Mouse (Mus musculus) C2C12 (cell line): ENCODE measurements around the gene Prickle4. TPM values are rescaled to one million over a fixed set of nuclear protein-coding genes. Genes with fewer than 3 reads are reported as not detected.
A peak's percentile ranks its signal among the peaks of the same experiment; 100 is the strongest.

Experiments used
- H3K27me3 ChIP-seq: one replicate; pipeline ENCODE4 v1.6.1; 2011; ENCODE audit not compliant: control insufficient read depth, insufficient read depth, insufficient read length
- H3K36me3 ChIP-seq: one replicate; pipeline ENCODE4 v1.6.1; 2011; ENCODE audit not compliant: control insufficient read depth, insufficient read depth
- H3K4me3 ChIP-seq: one replicate; pipeline ENCODE4 v1.5.1; 2011; ENCODE audit warnings: mild to moderate bottlenecking, control low read depth; ENCODE audit not compliant: poor library complexity, insufficient read depth, severe bottlenecking
- H3K79me2 ChIP-seq: one replicate; pipeline ENCODE4 v1.6.1; 2011; ENCODE audit not compliant: control insufficient read depth, insufficient read depth
- H3K79me3 ChIP-seq: one replicate; pipeline ENCODE4 v1.6.1; 2011; ENCODE audit warnings: low read depth, control low read depth
- H3ac ChIP-seq: one replicate; pipeline ENCODE3; 2011; ENCODE audit warnings: low read depth; ENCODE audit not compliant: control insufficient read depth, insufficient read length
- CEBPB ChIP-seq: IDR thresholded peaks from one replicate; pipeline ENCODE4 v1.6.1; 2011; ENCODE audit warnings: low read depth, mild to moderate bottlenecking, control low read depth, moderate library complexity
- CTCF ChIP-seq: IDR thresholded peaks from one replicate; pipeline ENCODE4 v1.5.1; 2011; ENCODE audit not compliant: control insufficient read depth, insufficient read depth, insufficient read length
- FOSL1 ChIP-seq: IDR thresholded peaks from one replicate; pipeline ENCODE4 v1.8.0; 2011; ENCODE audit warnings: mild to moderate bottlenecking, low read length; ENCODE audit not compliant: poor library complexity, insufficient read depth, severe bottlenecking
- MAX ChIP-seq: IDR thresholded peaks from one replicate; pipeline ENCODE4 v1.6.1; 2011; ENCODE audit warnings: mild to moderate bottlenecking, control low read depth
- MYOD1 ChIP-seq: IDR thresholded peaks from one replicate; pipeline ENCODE4 v1.6.1; 2011; ENCODE audit warnings: low read depth; ENCODE audit not compliant: control insufficient read depth, insufficient read length
- MYOG ChIP-seq: IDR thresholded peaks from one replicate; pipeline ENCODE4 v1.6.1; 2011; ENCODE audit not compliant: control insufficient read depth, insufficient read length; ENCODE audit errors: extremely low read depth
- USF1 ChIP-seq: IDR thresholded peaks from one replicate; pipeline ENCODE4 v1.6.1; 2011; ENCODE audit warnings: low read depth, mild to moderate bottlenecking, control low read depth, moderate library complexity
- polyA plus RNA-seq: library from polyadenylated mRNA; unstranded; fragments of >200 nt; fragmentation: generic; extraction: Trizol; gene quantifications from one replicate; pipeline ENCODE4 v1.2.1, GENCODE M21; 2012; ENCODE audit warnings: missing spikeins

Prickle4 gene
- polyA plus RNA-seq, 1 experiment: 0.12 TPM

DNA sequence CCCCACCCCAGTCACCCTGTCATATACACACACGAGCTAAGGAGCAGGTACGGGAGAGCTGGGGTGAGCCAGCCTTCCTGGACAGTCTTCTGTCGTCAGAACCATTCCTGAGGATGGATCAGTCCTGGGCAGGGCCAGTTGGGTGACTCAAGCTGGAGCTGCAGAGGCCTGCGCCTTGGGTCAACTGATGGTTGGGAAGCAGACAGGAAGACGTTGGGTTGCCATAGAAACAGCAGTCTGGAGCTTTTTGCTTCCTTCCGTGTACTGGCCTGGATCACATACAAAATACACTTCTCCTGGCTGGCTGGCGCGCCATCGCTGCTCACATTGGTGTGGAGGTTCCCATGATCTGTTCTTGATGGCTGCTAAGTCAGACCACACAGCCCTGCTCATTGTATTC, 7.3 kb upstream of the Prickle4 start:
- TF ChIP-seq CEBPB: no peak
- TF ChIP-seq MYOD1: no peak
- no peak for TF ChIP-seq MYOG
- no peak for TF ChIP-seq FOSL1
- TF ChIP-seq CTCF: no peak
- no peak for TF ChIP-seq MAX
- TF ChIP-seq USF1: no peak

GRCm38 (mm10) chr17:47699055-47699454, 4.5 kb upstream of the Prickle4 start:
- no peak overlapping the region for H3ac ChIP-seq
- no peak for TF ChIP-seq USF1
- no peak for TF ChIP-seq MYOG
- TF ChIP-seq CEBPB: no peak
- TF ChIP-seq CTCF: no peak
- TF ChIP-seq MAX: no peak
- no peak for TF ChIP-seq FOSL1
- TF ChIP-seq MYOD1: no peak
- H3K79me2 ChIP-seq: no peaks in the 10 kb centered on the region
- H3K27me3 ChIP-seq: no peaks in the 10 kb centered on the region
- H3K79me3 ChIP-seq: no peaks in the 10 kb centered on the region
- H3K36me3 ChIP-seq: no peaks in the 10 kb centered on the region
- no peak overlapping the region for H3K4me3 ChIP-seq

More for the DNA sequence above, 7.3 kb upstream of the Prickle4 start:
- Histone ChIP-seq H3K4me3 (no peak overlapping the region), H3ac (no peak overlapping the region), H3K36me3 (no peaks in the 10 kb centered on the region), H3K27me3 (no peaks in the 10 kb centered on the region), H3K79me2 (no peaks in the 10 kb centered on the region), H3K79me3 (no peaks in the 10 kb centered on the region)

DNA sequence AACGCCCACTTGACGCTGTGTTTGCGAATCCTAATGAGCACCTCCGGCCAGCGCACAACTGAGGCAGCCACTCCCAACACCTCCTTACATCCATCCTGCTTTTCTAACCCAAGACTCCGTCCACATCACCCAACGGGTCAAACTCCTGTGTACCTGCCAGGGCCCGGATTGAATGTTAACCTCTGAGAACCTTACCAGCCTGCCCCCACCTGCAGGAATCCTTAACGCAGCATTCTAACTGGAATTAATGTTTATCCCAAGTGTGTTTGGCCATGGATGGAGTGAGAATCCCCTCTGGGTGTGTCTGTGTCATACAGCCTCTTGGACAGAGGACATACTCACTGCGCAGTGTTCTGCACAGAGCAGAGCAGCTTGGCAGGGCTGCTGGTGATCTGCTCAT, 3.6 kb upstream of the Prickle4 start:
- Histone ChIP-seq H3ac (no peak overlapping the region), H3K79me3 (no peaks in the 10 kb centered on the region), H3K36me3 (no peaks in the 10 kb centered on the region), H3K4me3 (no peak overlapping the region), H3K27me3 (no peaks in the 10 kb centered on the region), H3K79me2 (no peaks in the 10 kb centered on the region)
- TF ChIP-seq MAX (no peak), MYOG (no peak), CEBPB (no peak), CTCF (no peak), FOSL1 (no peak), USF1 (no peak), MYOD1 (no peak)

DNA sequence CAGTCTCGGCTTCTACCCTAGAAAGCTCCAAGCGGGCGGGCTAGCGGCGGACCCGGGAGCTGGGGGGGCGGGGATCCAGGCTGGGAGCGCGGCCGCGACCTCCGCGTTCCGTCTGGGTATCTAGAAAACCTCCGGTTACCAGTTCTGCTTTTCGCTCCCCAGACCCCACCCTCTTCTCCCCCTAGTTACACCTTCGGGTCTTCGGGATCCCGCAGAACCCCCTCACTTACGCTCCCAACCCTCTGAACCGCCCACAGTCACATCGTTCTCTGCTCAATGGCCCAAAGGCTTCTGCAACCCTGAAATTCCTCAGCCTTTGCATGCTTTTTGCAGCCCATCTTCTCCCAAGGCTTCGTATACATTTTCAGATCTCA, 788 bp upstream of the Prickle4 start:
- no peaks in the 10 kb centered on the region for H3K79me2 ChIP-seq
- H3K36me3 ChIP-seq: no peaks in the 10 kb centered on the region
- H3K4me3 ChIP-seq: peak overlapping the region; percentile 40
- peak overlapping the region; percentile 75 for H3ac ChIP-seq
- H3K27me3 ChIP-seq: no peaks in the 10 kb centered on the region
- H3K79me3 ChIP-seq: no peaks in the 10 kb centered on the region
- TF ChIP-seq MYOD1 (no peak), CEBPB (no peak), USF1 (no peak), FOSL1 (no peak), MYOG (no peak), MAX (no peak), CTCF (no peak)

DNA sequence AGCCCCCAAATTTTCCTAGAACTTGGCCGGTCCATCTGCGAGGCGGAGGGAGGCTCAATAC, 264 bp downstream of the Prickle4 start, which contains the start of gene Gm21981:
Gene Gm21981 (minus strand): TSS at position 14 of the 61 bp plus-strand sequence.
- Histone ChIP-seq H3K4me3 (peak within 1 kb of the TSS; percentile 40), H3K79me2 (no peaks in the 10 kb centered on the region), H3K27me3 (no peaks in the 10 kb centered on the region), H3ac (peak within 1 kb of the TSS; percentile 75), H3K36me3 (no peaks in the 10 kb centered on the region), H3K79me3 (no peaks in the 10 kb centered on the region)
- TF ChIP-seq FOSL1 (no peak), CEBPB (no peak), USF1 (no peak), MAX (no peak)

DNA sequence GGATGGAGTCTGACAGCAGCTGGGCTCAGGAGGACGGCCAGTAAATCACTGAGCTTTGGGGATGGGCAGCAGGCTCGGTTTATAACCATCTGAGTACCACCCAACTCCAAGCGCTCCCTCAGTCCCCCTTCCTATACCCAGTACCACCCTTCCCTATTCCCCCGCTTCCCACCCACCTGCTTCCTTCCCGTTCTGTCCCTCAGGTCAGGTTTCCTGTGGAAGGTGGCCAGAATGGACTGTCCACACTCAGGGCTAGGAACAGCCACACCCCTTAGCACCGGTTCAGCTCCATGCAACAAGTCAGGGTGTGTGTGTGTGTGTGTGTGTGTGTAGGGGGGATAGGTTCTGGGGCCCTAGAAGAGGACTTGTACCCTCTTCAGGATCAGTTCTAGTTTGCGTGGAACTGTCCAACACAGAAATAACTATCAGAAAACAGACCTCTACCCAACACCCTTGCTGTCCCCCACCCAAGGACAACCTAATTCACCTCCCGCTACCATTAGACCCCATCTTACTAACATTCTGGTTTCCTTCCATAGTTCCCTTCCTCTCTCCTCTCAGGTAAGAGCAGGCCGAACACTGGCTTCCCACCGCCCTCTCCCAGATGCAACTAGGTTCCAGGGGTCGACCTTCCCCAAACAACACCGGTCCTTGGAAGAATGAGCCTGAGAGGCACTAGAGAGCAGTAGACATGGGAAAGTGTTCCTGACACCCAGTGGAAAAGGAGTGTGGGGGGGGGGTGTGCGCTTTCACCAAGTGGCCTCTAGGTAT, 680 bp downstream of the Prickle4 start:
- H3K4me3 ChIP-seq: no peak overlapping the region

More for the DNA sequence above, 680 bp downstream of the Prickle4 start:
- Histone ChIP-seq H3K36me3 (no peaks in the 10 kb centered on the region), H3ac (peak overlapping the region; percentile 43), H3K79me2 (no peaks in the 10 kb centered on the region), H3K27me3 (no peaks in the 10 kb centered on the region), H3K79me3 (no peaks in the 10 kb centered on the region)
- TF ChIP-seq MAX: no peak
- TF ChIP-seq USF1: no peak
- TF ChIP-seq MYOG: no peak
- TF ChIP-seq CTCF: no peak
- no peak for TF ChIP-seq MYOD1
- no peak for TF ChIP-seq CEBPB
- TF ChIP-seq FOSL1: no peak
